Mouse (Mus musculus) activated CD4-positive, CD25-positive, alpha-beta regulatory T cell, adult 4 months (primary cell): ENCODE results near the gene Tceal8. TPM values are rescaled to one million over a fixed set of nuclear protein-coding genes. Genes with fewer than 3 reads are reported as not detected.

Experiments used
- ATAC-seq: one replicate; pipeline ENCODE4 v1.8.0; 2017
- polyA plus RNA-seq, 2 experiments: library from polyadenylated mRNA; unstranded; fragments of 100-300 nt; shearing (Covaris generic); gene quantifications; one replicate each; pipeline ENCODE4 v1.2.1; 2017

Tceal8 gene
- polyA plus RNA-seq, 2 experiments from 2014 or later, result 0.40 to 1.5 TPM

DNA sequence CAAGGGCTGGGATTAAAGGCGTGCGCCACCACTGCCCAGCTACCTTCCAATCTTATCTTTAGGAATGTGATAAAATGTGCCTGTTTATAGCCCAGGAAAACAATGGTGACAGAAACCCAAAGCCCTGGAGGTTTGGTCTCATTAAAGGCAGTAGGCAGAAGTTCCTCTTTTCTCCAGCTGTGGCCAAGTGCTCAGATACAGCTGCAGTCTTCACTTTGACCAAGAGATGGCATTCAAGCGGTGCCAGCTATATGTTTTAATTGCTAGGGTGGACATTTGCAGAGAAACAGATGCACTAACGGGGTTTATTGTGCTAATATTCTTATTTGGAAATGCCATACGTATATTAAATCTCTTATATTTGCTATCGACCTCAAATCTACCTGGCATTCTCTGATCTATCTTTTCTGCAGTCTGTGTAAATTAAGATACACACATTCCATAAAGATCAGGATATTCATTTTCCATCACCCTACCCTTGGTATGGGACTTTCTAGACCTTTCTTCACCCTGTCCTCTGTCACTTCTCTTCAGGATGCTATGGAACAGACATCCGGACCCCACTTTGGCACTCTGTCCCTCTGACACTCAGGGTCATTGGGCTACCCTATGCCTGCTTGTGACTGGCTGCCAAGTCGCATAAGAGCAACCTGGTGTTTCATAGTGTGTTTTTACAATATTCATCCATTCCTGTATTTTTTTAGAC is 45.0 kb downstream of the Tceal8 start:
- no peak for ATAC-seq

Other genes starting within 250 kb of the Tceal8 start
- gene Arxes2, start 178.5 kb downstream of the Tceal8 start, polyA plus RNA-seq, result 1 to 10 TPM; 5.1 to 6.0 TPM
- not detected for gene Arxes1, start 139.0 kb downstream of the Tceal8 start, polyA plus RNA-seq
- gene Bex2, start 104.1 kb downstream of the Tceal8 start, polyA plus RNA-seq, result under 1 TPM in 1 of 2 experiments, not detected in 1; 0.75 TPM
- gene Nxf3, start 87.1 kb downstream of the Tceal8 start, polyA plus RNA-seq, result not detected
- not detected for gene Bex4, start 33.3 kb downstream of the Tceal8 start, polyA plus RNA-seq
- not detected for gene Tceal5, start 31.5 kb upstream of the Tceal8 start, polyA plus RNA-seq
- gene Tceal7, start 42.4 kb upstream of the Tceal8 start, polyA plus RNA-seq, result not detected
- not detected for gene Bex1, start 43.2 kb upstream of the Tceal8 start, polyA plus RNA-seq
- 10 to 100 TPM; 57.9 to 72.5 TPM for gene Tceal9, start 72.7 kb upstream of the Tceal8 start, polyA plus RNA-seq
- gene Bex3, start 97.9 kb upstream of the Tceal8 start, polyA plus RNA-seq, result 10 to 100 TPM; 72.1 to 86.9 TPM